Mouse (Mus musculus) retina, adult 2 months (tissue): ENCODE measurements around the gene Plscr5.
"Not testable (repeated sequence)": the region's sequence is repeated elsewhere in the genome, so short reads cannot be mapped to it uniquely, and the experiment has no call there.

ENCODE experiments used
- DNase-seq: peaks from one replicate; pipeline ENCODE4 v3.0.0-alpha.2; 2012; ENCODE audit warnings: low read depth, low spot score

The Plscr5 gene

DNA sequence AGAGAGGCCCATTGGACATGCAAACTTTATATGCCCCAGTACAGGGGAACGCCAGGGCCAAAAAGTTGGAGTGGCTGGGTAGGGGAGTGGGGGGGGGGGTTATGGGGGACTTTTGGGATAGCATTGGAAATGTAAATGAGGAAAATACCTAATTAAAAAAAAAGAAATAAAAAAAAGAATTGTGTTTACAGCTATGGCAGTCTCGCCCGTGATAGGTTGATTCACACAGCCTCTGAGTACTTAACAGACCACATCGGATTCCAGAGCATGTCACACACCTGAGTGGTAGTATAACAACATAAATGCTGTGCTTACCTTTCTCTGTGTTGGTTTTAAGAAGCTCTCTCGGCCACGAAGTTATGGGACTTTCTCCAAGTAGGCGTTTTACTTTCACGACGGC lies at the start of gene Plscr5:
Plscr5 (plus strand) TSS at position 301 of the 400 bp plus-strand sequence.
- not testable (repeated sequence) for DNase-seq

DNA sequence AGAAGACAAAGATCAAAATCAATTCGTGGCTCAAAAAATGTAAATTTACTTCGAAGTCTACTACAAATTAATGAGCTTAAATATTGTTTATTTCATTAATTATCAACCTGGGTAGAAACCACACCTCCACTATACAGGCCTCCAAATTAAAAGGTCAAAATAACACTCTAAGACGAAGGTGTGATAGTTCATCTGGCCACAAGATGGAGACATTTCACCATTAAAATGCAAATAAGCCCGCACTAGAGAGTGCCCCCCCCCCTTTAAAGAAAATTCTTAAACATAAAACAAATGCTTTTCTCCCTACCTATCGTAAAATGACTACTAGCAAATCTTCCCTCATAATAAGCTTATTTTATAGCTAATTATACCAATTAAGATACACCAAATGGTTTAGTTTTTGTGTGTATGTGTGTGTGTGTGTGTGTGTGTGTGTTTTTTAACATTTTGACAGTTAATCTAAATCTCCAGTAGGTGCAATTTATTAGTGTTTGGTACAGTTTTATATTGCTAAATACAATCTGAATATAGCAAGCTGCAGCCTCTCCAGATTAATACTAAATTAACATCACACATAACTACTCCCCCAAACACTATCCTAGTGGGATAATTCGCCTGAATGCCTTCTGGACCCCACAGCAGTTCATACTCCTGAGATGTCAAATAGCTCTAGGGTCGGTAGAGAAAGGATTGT lies 45.0 kb upstream of the Plscr5 start:
- no peak for DNase-seq

- no peak for DNase-seq
Observed at GRCm38 (mm10) chr9:92162213-92162612, 30.5 kb upstream of the Plscr5 start.

DNA sequence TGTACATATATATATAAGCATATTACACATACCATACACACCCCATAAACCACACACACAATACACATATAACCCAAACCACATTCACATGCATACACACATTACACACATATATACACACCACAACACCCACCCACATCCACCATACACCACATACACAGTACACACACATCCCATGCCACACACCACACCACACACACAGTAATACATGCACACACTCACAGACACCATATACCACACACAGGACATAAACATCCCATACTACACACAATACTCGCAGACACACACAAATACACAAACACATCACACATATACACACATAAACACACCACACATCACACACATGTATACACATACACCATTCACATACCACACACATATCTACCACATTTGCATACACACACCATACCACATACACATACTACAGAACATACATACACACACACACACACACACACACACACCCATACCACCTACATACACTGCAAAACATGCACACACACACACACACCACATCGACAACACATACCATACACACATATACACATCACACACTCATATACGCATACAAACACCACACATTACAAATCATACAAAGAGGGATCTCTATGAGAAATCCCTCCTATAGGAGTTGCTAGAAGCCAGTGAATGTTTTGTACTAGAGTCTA lies 19.3 kb upstream of the Plscr5 start:
- no peak for DNase-seq

DNA sequence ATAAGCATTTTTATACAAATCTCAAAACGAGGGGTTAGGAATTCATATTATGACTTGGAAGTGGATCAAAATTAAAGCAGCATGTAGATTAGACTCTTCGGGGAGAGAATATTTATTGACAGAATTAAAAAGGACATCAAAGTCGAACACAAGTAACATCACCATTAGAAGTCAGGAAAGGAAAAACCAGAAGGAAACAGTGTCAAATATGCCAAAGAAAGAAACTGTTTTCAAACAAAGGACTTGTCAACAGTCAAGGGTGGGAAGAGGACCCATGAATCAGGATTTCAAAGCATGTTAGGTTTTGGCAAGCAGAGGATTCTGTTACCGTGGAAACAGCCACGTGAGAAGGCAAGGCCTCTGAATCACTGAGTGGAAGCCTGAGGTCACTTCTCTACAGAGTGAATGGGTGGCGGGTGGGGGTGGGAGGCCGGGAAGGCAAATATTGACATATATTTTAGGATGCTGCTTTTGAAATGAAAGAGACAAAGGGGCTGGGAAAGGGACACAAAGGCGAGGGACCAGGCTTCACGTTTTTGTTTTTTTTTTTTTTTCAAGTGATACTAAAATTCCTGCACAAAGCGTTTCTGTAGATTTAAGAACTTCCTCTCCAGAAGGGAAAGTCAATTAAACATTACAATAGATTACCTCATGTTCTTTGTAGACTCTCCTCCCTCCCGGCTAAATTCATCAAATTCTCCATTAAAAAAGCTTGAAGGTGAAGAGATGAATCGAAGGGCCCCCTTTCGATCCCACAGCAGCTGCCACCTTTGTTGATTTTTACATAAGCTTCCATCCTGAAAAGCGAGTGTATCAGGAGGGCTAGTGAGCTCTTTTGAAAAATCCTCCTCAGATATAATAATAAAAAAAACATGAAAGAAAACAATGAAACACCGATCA lies 18.3 kb upstream of the Plscr5 start:
- DNase-seq, result peak; percentile 4

GRCm38 (mm10) chr9:92178861-92179469 lies 13.8 kb upstream of the Plscr5 start:
- DNase-seq, result no peak

GRCm38 (mm10) chr9:92191295-92191694 lies 1.4 kb upstream of the Plscr5 start:
- no peak for DNase-seq

DNA sequence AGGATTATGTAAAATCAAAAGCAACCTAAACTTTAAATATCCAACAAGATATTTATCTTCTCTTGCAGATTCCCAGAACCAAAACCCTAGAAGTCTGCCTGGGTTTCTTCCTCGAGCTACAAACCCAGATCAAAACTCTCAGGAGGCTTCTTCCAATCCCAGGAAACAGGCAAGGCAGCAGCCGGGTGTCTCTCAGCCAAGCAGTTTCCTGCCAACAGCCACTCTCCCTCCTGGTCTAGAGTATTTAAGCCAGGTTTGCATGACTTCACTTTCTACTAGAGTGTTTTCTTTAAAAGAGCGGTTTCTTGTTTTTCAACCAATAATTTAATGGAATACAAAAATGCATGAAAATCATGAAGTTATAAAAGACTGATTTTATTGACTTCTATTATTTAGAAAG lies 5.7 kb downstream of the Plscr5 start:
- no peak for DNase-seq

DNA sequence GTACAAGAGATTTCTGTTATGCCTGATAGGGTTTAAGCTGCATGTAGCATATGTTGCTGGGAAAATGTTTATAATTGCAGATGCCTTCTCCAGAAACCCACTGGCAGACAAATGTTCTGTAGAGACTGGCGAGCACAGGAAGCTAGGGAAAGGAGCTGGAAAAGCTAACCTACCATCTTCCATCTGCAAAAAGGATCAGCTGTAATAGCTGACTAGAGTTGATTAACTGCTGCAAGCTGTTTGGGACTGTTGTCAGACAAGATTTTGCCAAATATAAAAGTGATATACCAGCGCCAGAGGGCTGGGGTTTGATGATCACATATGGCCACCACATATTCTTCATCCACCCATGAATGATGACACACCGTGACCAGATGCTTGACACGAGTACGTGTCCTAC lies 6.8 kb downstream of the Plscr5 start:
- no peak for DNase-seq

GRCm38 (mm10) chr9:92204397-92204796 lies 11.7 kb downstream of the Plscr5 start:
- no peak for DNase-seq

DNA sequence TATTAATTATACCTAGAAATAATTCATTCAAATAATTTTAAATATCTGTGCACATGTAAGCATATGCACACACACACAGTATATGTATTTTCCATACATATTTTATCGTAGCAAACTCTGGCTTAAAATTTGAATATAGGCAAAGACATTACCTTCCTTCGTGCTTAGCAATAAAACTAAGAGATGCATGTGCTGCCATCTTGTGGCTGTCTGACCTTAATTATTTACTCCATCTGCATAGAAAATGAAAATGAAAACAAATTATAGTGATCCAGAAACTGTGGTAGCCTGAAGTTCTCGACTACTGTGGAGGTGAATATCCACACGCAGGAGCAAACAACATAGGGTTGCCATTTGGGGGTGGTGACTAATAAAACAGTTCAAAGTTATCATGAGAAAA lies 14.6 kb downstream of the Plscr5 start:
- peak; percentile 8 for DNase-seq

DNA sequence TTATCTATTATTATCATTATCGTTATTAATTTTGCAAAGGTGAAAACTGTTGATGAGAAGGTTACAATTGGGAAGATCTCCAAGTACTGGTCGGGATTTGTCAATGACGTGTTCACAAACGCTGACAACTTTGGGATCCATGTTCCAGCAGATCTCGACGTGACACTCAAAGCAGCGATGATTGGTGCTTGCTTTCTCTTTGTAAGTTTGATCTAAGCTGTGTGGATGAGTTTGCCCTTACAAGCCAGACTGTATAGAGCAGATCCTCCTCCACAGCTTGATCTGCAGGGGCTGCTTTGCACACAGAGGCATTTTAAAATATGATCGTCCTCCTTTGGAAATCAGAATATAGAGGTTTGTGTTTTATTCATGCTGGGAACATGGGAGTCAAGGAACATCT lies 15.0 kb downstream of the Plscr5 start:
- DNase-seq, result no peak

- no peak for DNase-seq
Observed at GRCm38 (mm10) chr9:92209850-92210249, 17.1 kb downstream of the Plscr5 start.

DNA sequence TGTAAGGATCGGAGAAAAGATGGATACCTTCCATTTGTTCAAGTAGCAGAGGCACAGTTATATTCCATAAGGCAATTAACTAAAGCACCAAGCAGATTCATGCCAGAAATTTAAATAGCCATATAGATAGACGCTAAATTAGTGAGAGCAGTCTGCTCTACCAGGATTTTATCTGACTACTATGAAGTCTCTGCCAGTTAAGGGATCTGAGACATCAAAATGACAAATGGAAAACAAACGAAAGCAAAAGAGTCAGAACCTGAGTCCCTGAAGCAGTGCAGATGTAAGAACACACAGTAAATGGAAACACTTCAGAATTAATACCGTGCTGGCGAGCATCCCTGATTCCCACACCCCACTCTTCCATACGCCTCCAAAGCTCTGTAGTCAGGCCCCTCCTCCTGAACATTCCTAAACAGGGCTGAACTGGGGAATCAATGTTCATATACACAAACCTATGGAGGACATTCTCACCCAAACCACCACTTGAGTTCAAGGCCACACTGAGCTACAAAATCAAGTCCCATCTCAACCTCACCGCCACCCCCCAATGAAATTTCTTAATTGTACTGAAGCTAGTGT lies 17.7 kb downstream of the Plscr5 start:
- no peak for DNase-seq

GRCm38 (mm10) chr9:92211048-92211447 lies 18.3 kb downstream of the Plscr5 start:
- no peak for DNase-seq

DNA sequence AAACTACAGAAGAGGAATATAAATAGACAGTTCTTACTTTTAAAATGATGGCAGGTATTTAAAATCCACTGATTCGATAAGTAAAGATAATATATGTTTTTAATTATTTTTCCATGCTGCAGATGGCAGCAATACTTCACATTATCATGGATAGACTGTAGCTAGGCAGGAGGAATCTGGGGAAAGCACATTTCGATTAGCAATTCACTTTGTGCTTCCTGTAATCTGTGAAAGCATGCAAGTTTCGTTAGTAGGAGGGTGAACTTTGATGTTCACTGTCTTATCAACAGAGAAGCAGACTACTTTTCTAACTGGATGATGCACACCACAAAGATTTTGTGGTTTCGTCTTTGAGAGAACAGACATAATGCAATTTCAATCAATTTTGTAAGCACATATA lies 24.7 kb downstream of the Plscr5 start:
- no peak for DNase-seq

GRCm38 (mm10) chr9:92217896-92218295 lies 25.2 kb downstream of the Plscr5 start:
- DNase-seq, result no peak

GRCm38 (mm10) chr9:92220151-92220550 lies 27.4 kb downstream of the Plscr5 start:
- DNase-seq, result no peak

DNA sequence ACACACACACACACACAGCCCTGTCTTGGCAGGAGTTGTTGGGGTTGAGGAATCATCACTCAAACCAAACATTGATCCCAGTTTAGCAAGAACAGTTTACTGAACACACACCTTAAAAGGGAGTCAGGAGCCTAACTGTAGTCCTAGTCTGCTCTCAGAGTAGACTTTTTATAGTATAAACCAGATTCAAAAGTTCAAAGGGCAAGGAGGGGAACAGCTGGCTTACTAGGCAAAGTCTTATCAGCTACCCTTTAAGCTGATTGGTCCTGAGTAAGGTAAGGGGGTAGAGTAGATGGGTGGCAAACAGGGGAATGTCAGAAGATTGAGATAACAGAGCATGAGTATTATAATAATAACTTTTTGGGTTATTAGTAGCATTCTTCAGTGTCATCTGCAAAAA lies 28.7 kb downstream of the Plscr5 start:
- no peak for DNase-seq

DNA sequence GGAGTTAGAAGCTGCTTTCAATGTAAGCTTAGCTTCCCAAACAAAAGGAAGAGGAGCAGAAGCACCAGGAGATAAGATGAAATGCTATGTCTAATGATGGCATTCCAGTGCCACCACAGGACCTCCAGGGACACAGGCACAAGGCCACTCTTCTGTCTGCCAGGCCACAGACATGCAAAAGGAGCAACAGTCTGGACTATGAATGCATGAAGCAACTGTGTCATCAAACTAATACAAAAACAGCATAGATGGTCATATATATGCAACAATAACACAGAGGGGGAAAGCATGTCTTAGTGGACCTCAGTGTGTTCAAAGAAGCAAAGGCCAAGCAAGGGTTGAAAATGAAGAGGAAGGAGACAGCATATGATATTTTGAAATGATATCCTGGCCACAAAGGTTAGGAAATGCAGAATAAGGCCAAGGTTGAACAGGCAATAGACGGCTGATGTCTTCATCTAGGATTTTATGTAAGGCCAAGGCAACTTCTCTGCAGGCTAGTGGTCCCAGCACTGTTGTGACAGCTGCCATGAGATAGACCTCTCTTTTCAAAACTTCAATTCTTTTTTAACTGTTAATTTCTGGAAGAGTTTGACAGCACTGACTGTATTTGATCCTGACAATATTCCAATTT lies 32.0 kb downstream of the Plscr5 start:
- DNase-seq, result no peak

GRCm38 (mm10) chr9:92226127-92226655 lies 33.5 kb downstream of the Plscr5 start:
- DNase-seq, result no peak
